9 mouse cellular contexts compared by ENCODE assay signal in the genomic region with DNA sequence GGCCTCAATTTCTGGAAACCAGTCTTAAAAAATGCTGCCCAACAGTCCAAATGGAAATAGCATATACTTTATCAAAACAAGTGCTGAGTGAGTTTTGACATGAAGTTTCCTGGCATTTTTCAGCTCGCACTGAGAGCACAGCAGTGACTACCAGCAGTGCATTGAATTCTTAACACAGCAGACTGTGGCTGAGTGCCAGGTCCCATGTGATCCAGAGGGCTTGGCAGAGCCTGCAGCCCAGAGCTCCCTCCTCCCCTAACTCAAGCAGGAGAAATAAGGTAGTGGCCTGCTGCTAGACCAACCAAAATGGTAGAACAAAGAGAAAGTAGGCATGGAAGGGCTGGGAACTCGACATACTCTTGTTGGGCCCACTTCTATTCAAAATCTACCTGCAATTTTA.
A peak's percentile ranks its signal among the peaks of the same experiment; 100 is the strongest.
DNase-seq lines count a peak whose midpoint lies in the region; ATAC-seq lines count a peak whose summit lies in the region.
"Had no signal": no experiment of that assay in that cellular context is flagged by ENCODE, and none has a peak within 500 bp of the region (broad histone marks: within the 10 kb centered on the region; RNA-seq: fewer than 3 reads in every experiment).

No protein-coding gene starts in this region.

- no peaks in the 10 kb centered on the region for H3K4me1 ChIP-seq in liver, embryonic 11.5 days (replicated peaks; ENCODE audit: control insufficient read depth, insufficient read depth, low read length)
- no peaks in the 10 kb centered on the region for H3K4me1 ChIP-seq in midbrain, embryonic 11.5 days (ENCODE audit: control insufficient read depth, insufficient read depth, low read length)
- H3K4me1 ChIP-seq: neural tube, embryonic 13.5 days had no signal

- no peaks in the 10 kb centered on the region for H3K27me3 ChIP-seq in liver, embryonic 11.5 days (replicated peaks; ENCODE audit: control insufficient read depth, insufficient read depth, low read length)
- no peaks in the 10 kb centered on the region for H3K27me3 ChIP-seq in midbrain, embryonic 11.5 days (ENCODE audit: control insufficient read depth, insufficient read depth, low read length)
- H3K27me3 ChIP-seq: neural tube, embryonic 13.5 days had no signal

- no peak overlapping the region for H3K4me3 ChIP-seq in liver, embryonic 11.5 days (ENCODE audit: low read depth, low read length)
- H3K4me3 ChIP-seq in midbrain, embryonic 11.5 days (ENCODE audit: low read depth, low read length) = no peak overlapping the region
- H3K4me3 ChIP-seq: neural tube, embryonic 13.5 days had no signal

- peaks cover 9% of the 10 kb centered on the region; the same call in 1 of the 2 replicates for H3K36me3 ChIP-seq in liver, embryonic 11.5 days (ENCODE audit: control insufficient read depth, insufficient read depth, low read length)
- H3K36me3 ChIP-seq in midbrain, embryonic 11.5 days (ENCODE audit: control insufficient read depth, insufficient read depth, low read length) = no peaks in the 10 kb centered on the region

- H3K9ac ChIP-seq in liver, embryonic 11.5 days (ENCODE audit: low read depth, low read length) = no peak overlapping the region
- no peak overlapping the region for H3K9ac ChIP-seq in midbrain, embryonic 11.5 days (ENCODE audit: low read length)
- H3K9ac ChIP-seq: neural tube, embryonic 13.5 days had no signal

- no peak overlapping the region for H3K27ac ChIP-seq in liver, embryonic 11.5 days (ENCODE audit: low read depth, low read length)
- H3K27ac ChIP-seq in midbrain, embryonic 11.5 days (ENCODE audit: low read depth, low read length) = no peak overlapping the region
- H3K27ac ChIP-seq: neural tube, embryonic 13.5 days had no signal

- WGBS in liver, embryonic 11.5 days = 84% methylated on average over 2 of the region's 2 CpGs
- WGBS in midbrain, embryonic 11.5 days = 85% methylated on average over 2 of the region's 2 CpGs

- H3K4me2 ChIP-seq in liver, embryonic 11.5 days = no peak overlapping the region
- H3K4me2 ChIP-seq in midbrain, embryonic 11.5 days = no peak overlapping the region
- H3K4me2 ChIP-seq: neural tube, embryonic 13.5 days had no signal

- peak; percentile 24 for DNase-seq in liver
- DNase-seq in liver, embryonic 11.5 days (ENCODE audit: low spot score) = no peak
- DNase-seq in cerebellum, postnatal 10 days = peak; percentile 86 to 91
- DNase-seq in heart, adult 18-20 months = peak; percentile 83 to 85
- DNase-seq in layer of hippocampus, adult 8-10 months (ENCODE audit: low spot score in 2 of 2) = peak; percentile 62 to 66
- DNase-seq in lung, postnatal 4 days = peak; percentile 78 to 85
- no peak for DNase-seq in yolk sac, embryonic 10.5 days (ENCODE audit: low spot score)
- no peak for DNase-seq in midbrain, embryonic 11.5 days (ENCODE audit: low spot score, missing footprints)

- H3K9me3 ChIP-seq in liver, embryonic 11.5 days (ENCODE audit: control insufficient read depth, low read length) = no peaks in the 10 kb centered on the region
- no peaks in the 10 kb centered on the region for H3K9me3 ChIP-seq in midbrain, embryonic 11.5 days (ENCODE audit: control insufficient read depth, low read length)

- ATAC-seq in liver, embryonic 11.5 days (replicated peaks; ENCODE audit: low FRiP score) = no peak
- no peak for ATAC-seq in midbrain, embryonic 11.5 days (ENCODE audit: low FRiP score)

Comparison
In these comparisons a context has a peak if more than half of its experiments do, and no peak if none do; other contexts are left out.
1. DNase-seq: peak in liver (single experiment), cerebellum, postnatal 10 days (2 of 2), heart, adult 18-20 months (2 of 2), layer of hippocampus, adult 8-10 months (2 of 2) and lung, postnatal 4 days (2 of 2); none in liver, embryonic 11.5 days (single experiment), yolk sac, embryonic 10.5 days (single experiment) and midbrain, embryonic 11.5 days (single experiment).